Mouse (Mus musculus): Measurements from ENCODE around the gene Klk1b22.
"Not testable (repeated sequence)": the region's sequence is repeated elsewhere in the genome, so short reads cannot be mapped to it uniquely, and the experiment has no call there.

Gene Klk1b22

DNA sequence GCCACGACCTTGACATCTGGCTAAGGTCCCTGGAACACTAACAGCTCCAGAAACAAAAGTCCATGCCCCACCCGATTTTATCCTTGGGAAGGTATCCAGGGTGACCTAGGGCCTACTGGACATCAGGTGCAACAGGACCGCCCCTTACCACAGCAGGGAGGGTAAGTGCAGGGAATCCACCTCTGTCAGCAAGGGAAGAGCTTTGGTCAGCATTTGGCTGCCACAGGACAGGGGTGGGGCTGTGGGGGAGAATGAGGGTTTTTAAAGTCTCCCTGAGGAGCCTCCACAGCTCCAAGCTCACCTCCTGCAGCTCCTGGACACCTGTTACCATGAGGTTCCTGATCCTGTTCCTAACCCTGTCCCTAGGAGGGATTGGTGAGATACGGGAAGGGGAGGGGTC is at the start of gene Klk1b22:
TSS of gene Klk1b22 (plus strand) at position 301 of the 400 bp plus-strand sequence.
- no peak for DNase-seq

DNA sequence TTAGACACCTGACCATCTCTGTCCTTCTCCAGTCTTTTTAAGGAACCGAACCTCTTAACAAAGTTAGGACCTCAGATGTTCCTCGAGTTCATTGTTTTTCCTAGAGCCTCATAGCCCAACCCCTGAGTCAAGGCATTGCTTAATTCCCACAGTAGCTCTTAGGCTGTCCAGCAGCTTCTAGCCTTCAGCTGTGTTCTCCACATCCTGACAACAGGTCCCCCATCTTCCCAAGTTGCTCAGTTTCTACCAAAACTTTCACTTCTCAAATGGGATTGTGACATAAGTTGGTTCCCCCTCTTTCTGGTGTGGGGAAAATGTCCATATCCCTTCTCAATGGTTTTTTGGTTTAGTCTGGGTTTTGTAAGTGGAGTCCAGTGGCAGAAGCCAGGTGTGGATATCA is 40.4 kb upstream of the Klk1b22 start:
- DNase-seq = no peak

DNA sequence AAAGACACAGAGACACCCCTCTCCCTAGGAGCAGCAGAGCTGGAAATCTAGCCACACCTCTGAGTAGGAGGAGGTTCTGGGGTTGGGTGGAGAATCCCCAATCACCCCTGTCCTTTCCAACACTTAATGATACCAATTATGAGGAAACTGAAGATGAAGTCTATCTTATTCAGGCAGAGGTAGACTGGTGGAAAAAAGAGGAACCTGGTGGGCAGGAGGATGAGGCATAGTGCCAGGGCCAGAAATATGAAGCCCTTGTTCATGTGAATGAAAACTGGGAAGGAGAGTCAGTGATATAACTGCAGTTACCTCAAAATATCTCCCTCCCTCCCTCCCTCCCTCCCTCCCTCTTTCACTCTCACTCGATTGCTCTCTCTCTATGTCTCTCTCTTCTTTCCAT is 34.8 kb upstream of the Klk1b22 start:
- DNase-seq = no peak

DNA sequence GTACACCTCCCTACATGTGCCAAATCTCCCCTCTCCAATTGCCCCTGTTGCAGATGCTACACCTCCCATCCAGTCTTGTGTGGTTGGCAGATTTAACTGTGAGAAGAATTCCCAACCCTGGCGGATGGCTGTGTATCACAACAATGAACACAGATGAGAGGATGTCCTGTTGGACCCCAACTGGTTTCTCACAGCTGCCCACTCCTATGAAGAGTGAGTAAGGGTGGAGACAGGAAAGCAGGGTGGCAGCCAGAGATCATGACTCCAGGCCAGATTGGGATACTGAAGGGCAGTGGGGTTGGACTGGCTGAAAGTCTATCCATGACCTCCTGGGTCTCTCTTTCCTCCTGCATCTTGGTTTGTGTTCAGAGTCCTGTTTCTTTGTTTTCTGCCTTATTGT is 16.4 kb upstream of the Klk1b22 start:
- no peak for DNase-seq

DNA sequence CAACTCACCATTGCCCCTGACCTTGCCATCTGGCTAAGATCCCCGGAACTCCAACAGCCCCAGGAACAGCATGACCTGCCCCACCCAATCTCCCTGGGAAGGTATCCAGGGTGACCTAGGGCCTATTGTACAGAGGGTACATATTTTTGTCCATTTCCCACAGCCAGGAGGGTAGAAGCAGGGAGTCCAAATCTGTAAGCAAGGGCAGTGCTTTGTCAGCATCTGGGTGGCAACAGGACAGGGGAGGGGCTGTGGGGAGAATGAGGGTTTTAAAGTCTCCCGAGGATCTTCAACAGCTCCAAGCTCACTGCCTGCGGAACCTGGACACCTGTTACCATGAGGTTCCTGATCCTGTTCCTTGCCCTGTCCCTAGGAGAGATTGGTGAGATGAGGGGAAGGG is 10.4 kb upstream of the Klk1b22 start, which contains the start of gene Klk1b21:
TSS of gene Klk1b21 (plus strand) at position 301 of the 400 bp plus-strand sequence.
- DNase-seq = not testable (repeated sequence)

DNA sequence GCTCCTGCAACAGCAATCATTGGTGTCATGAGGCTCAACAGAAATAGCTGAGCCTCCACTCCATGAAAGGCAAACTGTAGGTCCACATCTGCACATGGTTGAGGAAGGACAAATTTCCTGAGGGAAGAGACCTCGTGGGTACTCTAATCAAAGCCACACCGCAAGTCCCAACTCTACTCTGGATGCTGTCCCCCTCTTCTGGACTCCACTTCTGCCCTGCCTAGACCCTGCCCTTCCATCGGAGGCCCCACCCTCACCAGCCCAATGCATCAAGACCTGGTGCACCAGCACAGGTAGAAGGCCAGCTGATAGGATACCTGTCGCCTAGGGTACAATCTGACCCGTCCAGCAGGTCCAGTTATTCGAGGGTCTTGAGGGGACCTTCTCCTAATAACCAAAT is 11.0 kb downstream of the Klk1b22 start:
- no peak for DNase-seq

DNA sequence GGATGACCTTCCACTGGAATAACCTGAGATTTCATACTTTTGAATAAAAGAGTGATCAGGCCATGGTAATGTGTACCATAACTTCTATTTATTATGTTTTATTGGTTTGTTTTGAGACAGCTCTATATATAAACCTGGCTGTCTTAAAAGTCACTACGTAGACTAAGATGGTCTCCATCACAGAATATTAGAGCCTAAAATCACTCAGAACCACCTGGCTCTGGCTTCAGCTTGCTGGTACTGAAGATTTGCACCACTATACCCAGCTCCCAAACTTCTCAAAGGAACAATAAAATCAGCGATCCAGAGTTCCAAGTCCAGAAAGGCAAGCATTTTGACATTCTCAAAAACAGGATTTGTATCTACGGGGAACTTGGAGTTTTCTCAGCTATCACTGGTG is 24.0 kb downstream of the Klk1b22 start, which contains the start of gene Klk1b16:
TSS of gene Klk1b16 (plus strand) at position 301 of the 400 bp plus-strand sequence.
- DNase-seq = no peak
